Comparison of ENCODE assay signal across 14 mouse cellular contexts in the genomic region with DNA sequence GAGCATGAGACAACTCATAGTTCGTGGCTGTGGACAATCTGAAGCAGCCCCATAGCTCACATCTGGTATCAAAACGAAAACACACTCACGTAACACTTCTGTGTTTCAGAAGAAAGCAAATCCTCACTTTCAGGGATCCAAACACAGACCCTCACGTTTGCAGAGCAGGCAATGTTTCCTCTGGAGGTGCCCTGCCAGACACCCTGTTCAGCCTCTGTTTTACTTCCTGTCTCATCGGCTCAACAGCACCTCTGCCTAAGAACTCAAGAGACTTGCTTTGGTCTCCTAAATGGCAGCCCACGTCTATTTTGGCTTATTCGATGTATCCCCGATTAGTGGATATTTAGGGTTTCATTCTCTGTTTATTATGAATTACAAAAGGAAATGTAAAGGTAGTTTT.
"Had no signal": no experiment of that assay in that cellular context is flagged by ENCODE, and none has a peak within 500 bp of the region (broad histone marks: within the 10 kb centered on the region; RNA-seq: fewer than 3 reads in every experiment).

No protein-coding gene starts in this region.

- H3K4me2 ChIP-seq: limb, embryonic 15.5 days; liver, embryonic 12.5 days; lung, embryonic 14.5 days; midbrain, embryonic 12.5 days had no signal

- H3K9me3 ChIP-seq: limb, embryonic 15.5 days; liver, embryonic 12.5 days; midbrain, embryonic 12.5 days had no signal

- H3K36me3 ChIP-seq: limb, embryonic 15.5 days; liver, embryonic 12.5 days; midbrain, embryonic 12.5 days had no signal

- H3K4me3 ChIP-seq: layer of hippocampus, adult 2 months; limb, embryonic 15.5 days; liver, embryonic 12.5 days; midbrain, embryonic 12.5 days had no signal

- DNase-seq: kidney, adult 11 months; kidney, adult 9 months; kidney, postnatal 4 days; left cerebral cortex, postnatal 4 days; lung, embryonic 14.5 days; lung, postnatal 10 days; lung, postnatal 4 days; right cerebral cortex, postnatal 14 days had no signal

- H3K27ac ChIP-seq: kidney, postnatal 0 days; layer of hippocampus, adult 2 months; limb, embryonic 15.5 days; liver, embryonic 12.5 days; midbrain, embryonic 12.5 days had no signal

- H3K9ac ChIP-seq: limb, embryonic 15.5 days; liver, embryonic 12.5 days; lung, embryonic 14.5 days; midbrain, embryonic 12.5 days had no signal

- ATAC-seq: liver, embryonic 12.5 days; midbrain, embryonic 16.5 days had no signal

- H3K27me3 ChIP-seq: midbrain, embryonic 12.5 days had no signal
